Mouse (Mus musculus) urinary bladder, adult 18-20 months (tissue): Measurements from ENCODE around the gene Angptl1.

Experiments used
- DNase-seq, 2 experiments: peaks; one replicate each; pipeline ENCODE4 v3.0.0; 2022; ENCODE audit warnings: low spot score in 2 of 2, mixed read lengths in 2 of 2

The Angptl1 gene

GRCm38 (mm10) chr1:156870616-156871015, 32.3 kb downstream of the Angptl1 start:
- no peak for DNase-seq

- DNase-seq = no peak
Observed at GRCm38 (mm10) chr1:156884782-156885181, 46.4 kb downstream of the Angptl1 start.

- no peak for DNase-seq
Observed at GRCm38 (mm10) chr1:156885879-156886278, 47.5 kb downstream of the Angptl1 start.

DNA sequence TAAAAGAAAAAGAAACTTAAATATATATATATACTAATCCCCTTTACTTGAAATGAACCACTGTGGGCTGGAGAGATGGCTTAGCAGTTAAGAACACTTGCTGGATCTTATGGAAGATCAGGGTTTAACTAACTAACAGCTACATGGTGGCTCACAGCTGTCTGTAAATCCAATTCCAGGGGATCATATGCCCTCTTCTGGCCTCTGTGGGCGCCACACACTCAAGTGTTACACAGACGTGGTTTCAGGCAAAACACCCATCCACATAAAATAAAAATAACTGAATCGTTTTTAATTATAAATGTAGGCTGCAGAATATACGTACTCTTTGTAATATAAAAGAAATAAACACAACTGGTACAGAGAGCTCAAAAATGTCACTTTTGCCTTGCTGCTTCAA, 50.5 kb downstream of the Angptl1 start:
- no peak for DNase-seq

DNA sequence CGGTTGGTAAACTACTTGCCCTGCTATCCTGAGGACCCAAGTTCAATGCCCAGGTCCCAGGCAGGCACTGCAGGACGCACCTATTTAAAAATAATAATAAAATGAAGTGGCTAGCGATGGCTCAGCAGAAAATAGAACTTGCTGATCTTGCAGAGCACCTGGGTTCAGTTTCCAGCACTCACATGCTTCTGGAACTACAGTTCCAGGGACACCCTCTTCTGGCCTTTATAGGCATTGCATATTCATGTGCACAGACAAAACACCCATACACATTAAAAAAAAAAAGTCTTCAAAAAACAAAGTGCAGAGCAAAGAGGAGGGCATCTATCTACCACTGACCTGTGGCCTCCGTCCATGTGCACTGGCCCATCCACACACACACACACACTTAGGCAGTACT, 53.2 kb downstream of the Angptl1 start:
- DNase-seq = no peak

DNA sequence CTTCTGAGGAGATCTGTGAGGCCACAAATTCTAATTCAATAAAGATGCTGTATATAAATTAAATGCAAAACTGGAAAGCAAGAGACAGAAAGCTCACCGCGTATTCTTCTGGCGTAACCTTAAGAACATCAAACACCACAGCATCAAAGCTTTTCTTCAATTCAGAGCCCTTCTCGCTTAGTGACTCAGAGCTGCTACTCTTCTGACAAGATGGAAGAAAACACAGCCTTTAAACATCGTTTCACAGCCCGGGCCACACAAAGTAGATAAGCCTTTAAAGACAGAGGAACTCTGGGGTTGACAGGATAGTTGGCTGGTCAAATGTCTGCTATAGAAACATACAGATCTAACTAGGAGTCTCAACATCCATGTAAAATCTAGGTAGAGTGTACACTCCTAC, 63.3 kb downstream of the Angptl1 start:
- no peak for DNase-seq

DNA sequence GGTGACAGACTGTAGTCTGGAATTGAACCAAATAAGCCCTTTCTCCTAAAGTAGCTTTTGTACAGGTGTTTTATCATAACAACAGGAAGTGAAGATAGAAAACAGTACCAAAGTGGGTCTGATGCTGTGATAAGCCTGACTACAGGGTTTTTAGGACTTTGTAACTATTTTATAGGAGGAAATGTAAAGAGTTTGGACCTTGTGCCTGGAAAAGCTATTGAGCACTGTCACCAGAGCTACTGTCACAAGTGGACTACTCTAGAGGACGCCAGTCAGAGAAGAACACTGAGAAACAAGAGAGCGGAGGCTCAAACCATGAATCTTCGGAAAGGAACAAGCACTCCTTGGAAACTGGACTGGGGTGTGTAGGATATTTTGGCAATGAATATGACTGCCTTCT, 65.5 kb downstream of the Angptl1 start:
- DNase-seq = no peak

DNA sequence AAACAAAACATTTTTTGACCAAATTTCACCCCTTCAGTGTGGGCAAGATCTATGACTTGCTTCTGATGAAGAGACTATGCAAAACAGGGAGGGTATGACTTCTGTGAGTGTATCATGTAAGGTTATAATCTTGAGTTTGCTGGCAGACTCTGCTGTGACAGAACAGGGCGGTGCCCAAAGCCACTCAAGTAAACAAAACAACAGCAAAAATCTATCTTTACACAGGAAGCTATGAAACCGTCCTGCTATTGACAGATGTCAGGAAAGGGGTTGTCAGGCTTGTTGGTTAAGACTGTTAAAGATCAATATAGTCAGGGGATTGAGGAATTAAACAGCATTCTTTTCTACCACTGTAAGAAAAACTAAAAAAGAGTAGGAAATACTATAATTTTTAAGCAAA, 67.3 kb downstream of the Angptl1 start:
- DNase-seq = no peak

DNA sequence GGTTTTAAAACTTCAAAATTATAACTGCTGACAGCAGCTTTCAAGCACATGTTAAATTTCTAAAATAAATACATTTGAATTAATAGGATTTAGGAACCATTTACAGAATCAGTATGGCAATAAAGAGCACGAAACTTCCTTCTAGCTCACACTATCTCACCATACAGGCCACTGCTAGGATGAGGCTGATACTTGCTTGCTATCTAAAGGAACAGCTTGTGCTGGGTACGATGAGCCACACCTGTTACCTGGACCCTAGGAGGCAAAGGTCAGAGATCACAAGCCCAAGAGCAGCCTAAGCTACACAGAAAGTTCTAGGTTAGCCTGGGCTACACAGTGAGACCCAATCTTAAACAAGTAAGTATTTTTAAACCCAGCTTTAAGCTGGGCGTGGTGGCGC, 70.9 kb downstream of the Angptl1 start:
- DNase-seq = no peak

DNA sequence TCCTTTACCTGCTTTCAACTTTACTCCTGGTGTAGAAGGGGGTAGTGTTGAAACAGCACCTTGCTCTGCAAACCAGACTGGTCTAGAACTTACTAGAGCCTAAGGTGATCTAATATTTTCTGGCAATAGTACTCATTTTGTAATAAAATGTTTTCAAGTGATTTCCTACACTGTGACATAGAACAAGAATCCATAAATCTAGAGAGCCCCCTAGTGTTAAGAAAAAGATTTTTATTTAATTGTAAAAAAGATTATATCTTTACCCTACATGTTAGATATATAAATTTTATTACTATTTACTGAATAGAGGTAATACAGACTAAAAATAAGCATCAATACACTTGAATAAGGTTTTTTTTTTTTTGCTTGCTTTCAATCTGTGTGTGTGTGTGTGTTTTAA, 71.5 kb downstream of the Angptl1 start:
- DNase-seq = no peak
